Mouse (Mus musculus): ENCODE results near the gene Zfp932. TPM values are rescaled to one million over a fixed set of nuclear protein-coding genes. Genes with fewer than 3 reads are reported as not detected.
"Not testable (repeated sequence)": the region's sequence is repeated elsewhere in the genome, so short reads cannot be mapped to it uniquely, and the experiment has no call there.

The Zfp932 gene
- polyA plus RNA-seq (2016; fragmentation: Nextera tagmentation; extraction: Ambion mirVana) = 8.9 and 10.6 TPM in 2 replicates

DNA sequence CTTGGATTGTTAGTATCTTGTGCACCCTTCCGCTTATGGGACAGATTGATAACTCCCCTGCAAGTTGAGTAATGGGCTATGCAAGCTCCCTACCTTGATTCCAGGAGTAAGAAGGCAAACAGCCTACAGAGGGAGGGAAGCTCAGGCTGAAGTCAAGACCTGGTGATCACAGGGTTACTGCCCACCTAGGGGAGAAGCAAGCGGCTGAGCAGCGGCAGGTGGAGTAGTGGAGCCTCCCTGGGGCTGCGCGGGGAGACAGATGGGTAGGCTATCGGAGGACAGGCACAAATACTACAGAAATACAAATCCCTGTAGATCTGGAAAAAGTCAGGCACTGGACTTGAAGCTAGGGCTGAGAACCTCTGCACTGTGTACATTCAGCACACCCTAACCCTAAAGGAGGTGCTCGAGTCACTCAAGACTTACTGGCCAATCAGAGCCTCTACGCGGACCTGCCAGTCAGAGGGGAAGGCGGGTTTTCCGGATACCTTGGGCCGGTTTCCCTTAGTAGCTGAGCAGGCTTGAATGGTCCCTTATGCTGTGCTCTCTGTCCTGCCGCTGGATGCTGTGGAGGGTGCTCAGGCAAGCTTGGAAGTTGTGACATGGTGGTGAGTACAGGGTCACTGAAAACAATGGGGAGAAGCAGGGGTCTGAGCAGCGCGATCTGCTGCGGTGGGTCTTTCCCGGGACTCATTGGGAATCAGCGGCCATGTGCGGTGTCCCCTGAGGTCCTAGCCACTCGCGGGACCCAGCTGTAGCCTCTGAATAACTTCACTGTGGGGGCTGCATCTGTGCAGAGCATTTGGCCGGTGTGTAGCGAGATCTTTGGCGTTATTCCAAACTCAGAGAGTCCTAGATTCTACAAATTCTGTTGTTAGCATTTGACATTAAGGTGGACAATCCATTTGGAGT, at the start of gene Zfp932:
Zfp932 (plus strand) TSS at position 496 of the 912 bp plus-strand sequence.
- H3K4me1 ChIP-seq; H3K36me3 ChIP-seq; H3K4me3 ChIP-seq; H3K27me3 ChIP-seq (replicated peaks); H3K9me3 ChIP-seq (replicated peaks); H3K4me2 ChIP-seq; H3K9ac ChIP-seq; ATAC-seq; H3K27ac ChIP-seq: not testable (repeated sequence)
- WGBS (ENCODE audit: insufficient replicate concordance) = no CpG with 5 or more reads among the region's 24 CpGs

DNA sequence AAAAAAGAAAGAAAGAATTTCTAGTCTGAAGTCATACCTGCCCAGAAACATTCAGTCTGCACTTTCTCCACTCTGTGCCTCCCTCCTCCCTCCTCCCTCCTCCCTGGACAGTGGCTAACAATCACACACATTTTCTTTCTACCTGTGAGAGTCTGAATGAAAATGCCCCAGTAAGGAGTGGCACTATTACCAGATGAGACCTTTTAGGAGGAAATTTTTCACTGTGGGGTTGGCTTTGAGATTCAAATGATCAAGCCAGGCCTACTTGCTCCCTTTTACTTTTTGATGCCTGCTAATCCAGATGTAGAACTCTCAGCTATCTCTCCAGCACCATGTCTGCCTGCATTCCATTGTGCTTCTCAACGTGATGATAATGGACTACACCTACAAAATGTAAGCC, 46.0 kb upstream of the Zfp932 start:
- Histone ChIP-seq H3K9me3 (replicated peaks) (no peaks in the 10 kb centered on the region), H3K4me2 (no peak overlapping the region), H3K36me3 (no peaks in the 10 kb centered on the region), H3K27me3 (replicated peaks) (no peaks in the 10 kb centered on the region), H3K4me3 (no peak overlapping the region), H3K4me1 (no peaks in the 10 kb centered on the region), H3K9ac (no peak overlapping the region), H3K27ac (no peak overlapping the region)
- WGBS (ENCODE audit: insufficient replicate concordance) = no CpG with 5 or more reads among the region's 1 CpGs
- ATAC-seq = no peak

- not testable (repeated sequence) for ATAC-seq; H3K9me3 ChIP-seq (replicated peaks)
- no CpG with 5 or more reads among the region's 2 CpGs for WGBS (ENCODE audit: insufficient replicate concordance)
Measured at GRCm38 (mm10) chr5:109980743-109981142, 15.6 kb upstream of the Zfp932 start.

GRCm38 (mm10) chr5:109995461-109995860, 860 bp upstream of the Zfp932 start:
- no CpG with 5 or more reads among the region's 10 CpGs for WGBS (ENCODE audit: insufficient replicate concordance)

More at GRCm38 (mm10) chr5:109980743-109981142, 15.6 kb upstream of the Zfp932 start:
- not testable (repeated sequence) for H3K36me3 ChIP-seq; H3K4me2 ChIP-seq; H3K27me3 ChIP-seq (replicated peaks); H3K4me3 ChIP-seq; H3K4me1 ChIP-seq; H3K27ac ChIP-seq; H3K9ac ChIP-seq

DNA sequence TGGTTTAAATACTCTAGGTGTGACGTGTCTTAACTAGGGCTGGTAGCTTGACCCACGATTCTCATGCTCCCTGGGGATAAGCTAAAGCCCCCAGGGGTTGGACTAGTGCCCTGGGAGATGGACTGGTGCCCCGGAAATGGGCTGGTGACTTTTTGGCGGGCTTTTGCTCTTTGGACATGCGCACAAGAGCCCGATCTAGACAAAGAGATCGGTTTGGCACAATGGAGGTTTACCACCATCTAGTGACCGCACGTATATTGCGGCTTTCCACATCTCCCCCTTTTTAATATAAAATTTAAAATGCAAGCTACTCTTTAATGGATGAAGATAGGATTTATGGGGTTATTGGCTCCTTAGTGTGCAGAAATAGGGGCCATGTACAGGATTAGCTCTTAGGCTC, 19.5 kb downstream of the Zfp932 start:
- H3K4me1 ChIP-seq; H3K27me3 ChIP-seq (replicated peaks); H3K4me3 ChIP-seq; H3K4me2 ChIP-seq; H3K9ac ChIP-seq; H3K27ac ChIP-seq; H3K9me3 ChIP-seq (replicated peaks); ATAC-seq; H3K36me3 ChIP-seq: not testable (repeated sequence)
- 71% methylated on average over 10 of the region's 10 CpGs for WGBS (ENCODE audit: insufficient replicate concordance)

More at GRCm38 (mm10) chr5:109995461-109995860, 860 bp upstream of the Zfp932 start:
- not testable (repeated sequence) for H3K36me3 ChIP-seq; H3K4me2 ChIP-seq; H3K9me3 ChIP-seq (replicated peaks); H3K27ac ChIP-seq; H3K4me3 ChIP-seq; H3K4me1 ChIP-seq; H3K27me3 ChIP-seq (replicated peaks); ATAC-seq; H3K9ac ChIP-seq

DNA sequence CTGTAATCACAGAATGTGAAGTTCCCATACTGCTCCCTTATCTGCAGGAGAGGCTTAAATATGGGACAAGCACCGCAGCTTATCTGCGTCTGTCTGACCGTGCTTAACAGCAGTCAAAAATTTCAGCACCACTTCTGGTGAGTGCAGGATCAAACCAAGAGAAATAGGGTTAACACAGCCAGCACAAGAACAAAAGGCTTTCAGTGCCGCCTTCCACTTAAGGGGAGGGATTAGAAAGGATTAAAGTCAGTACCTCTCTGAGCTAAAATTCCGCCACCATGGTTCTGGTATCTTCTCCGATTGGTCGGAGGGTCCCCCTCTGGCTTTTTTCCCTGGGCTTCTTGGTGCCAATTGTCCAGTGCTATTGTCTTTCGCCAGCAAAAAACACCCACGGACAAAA, 27.0 kb downstream of the Zfp932 start:
- no peak overlapping the region for H3K27ac ChIP-seq
- ATAC-seq = peak; percentile 55
- no peaks in the 10 kb centered on the region for H3K36me3 ChIP-seq
- WGBS (ENCODE audit: insufficient replicate concordance) = 40% methylated on average over 9 of the region's 9 CpGs
- H3K4me2 ChIP-seq = peak overlapping the region; percentile 39
- no peak overlapping the region for H3K9ac ChIP-seq
- no peak overlapping the region for H3K4me3 ChIP-seq
- no peaks in the 10 kb centered on the region for H3K4me1 ChIP-seq
- H3K9me3 ChIP-seq (replicated peaks) = no peaks in the 10 kb centered on the region
- H3K27me3 ChIP-seq (replicated peaks) = no peaks in the 10 kb centered on the region

GRCm38 (mm10) chr5:110023694-110024427, 27.5 kb downstream of the Zfp932 start:
- not testable (repeated sequence) for H3K4me3 ChIP-seq; H3K27ac ChIP-seq; H3K36me3 ChIP-seq; H3K9me3 ChIP-seq (replicated peaks); H3K27me3 ChIP-seq (replicated peaks); H3K4me1 ChIP-seq; H3K9ac ChIP-seq
- peak overlapping the region; percentile 39 for H3K4me2 ChIP-seq
- ATAC-seq = peak; percentile 54; the same call in 1 of the 2 replicates
- 36% methylated on average over 8 of the region's 8 CpGs for WGBS (ENCODE audit: insufficient replicate concordance)

DNA sequence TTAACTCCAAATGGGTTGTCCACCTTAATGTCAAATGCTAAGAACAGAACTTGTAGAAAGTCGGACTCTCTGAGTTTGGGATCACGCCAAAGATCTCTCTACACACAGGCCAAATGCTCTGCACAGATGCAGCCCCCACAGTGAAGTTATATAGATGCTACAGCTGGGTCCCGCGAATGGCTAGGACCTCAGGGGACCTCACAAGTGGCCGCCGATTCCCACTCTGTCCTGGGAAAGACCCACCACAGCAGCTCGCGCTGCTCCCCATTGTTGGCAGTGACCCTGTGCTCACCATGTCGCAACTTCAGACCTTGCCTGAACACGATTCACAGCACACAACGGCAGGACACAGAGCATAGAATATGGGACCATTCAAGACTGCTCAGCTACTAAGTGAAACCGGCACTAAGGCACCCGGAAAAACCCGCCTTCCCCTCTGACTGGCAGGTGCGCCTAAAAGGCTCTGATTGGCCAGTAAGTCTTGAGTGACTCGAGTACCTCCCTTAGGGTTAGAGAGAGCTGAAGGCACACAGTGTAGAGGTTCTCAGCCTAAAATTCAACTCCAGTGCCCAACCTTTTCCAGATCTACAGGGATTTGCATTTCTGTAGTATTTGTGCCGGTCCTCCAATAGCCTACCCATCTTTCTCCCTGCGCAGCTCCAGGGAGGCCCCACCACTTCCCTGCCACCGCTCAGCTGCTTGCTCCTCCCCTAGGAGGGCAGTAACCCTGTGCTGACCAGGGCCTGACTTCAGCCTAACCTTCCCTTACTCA, 61.5 kb downstream of the Zfp932 start:
- ATAC-seq = peak; percentile 99
- peak overlapping the region; percentile 52 for H3K27ac ChIP-seq
- H3K36me3 ChIP-seq = no peaks in the 10 kb centered on the region
- no peaks in the 10 kb centered on the region for H3K27me3 ChIP-seq (replicated peaks)
- H3K4me1 ChIP-seq = peaks cover 8% of the 10 kb centered on the region
- WGBS (ENCODE audit: insufficient replicate concordance) = 1% methylated on average over 19 of the region's 19 CpGs
- H3K4me2 ChIP-seq = peak overlapping the region; percentile 73
- H3K9me3 ChIP-seq (replicated peaks) = no peaks in the 10 kb centered on the region
- H3K4me3 ChIP-seq = peak overlapping the region; percentile 75
- peak overlapping the region; percentile 77 for H3K9ac ChIP-seq

Other genes with a start within 250 kb of the Zfp932 start
- gene 4930522L14Rik, start 244.6 kb upstream of the Zfp932 start, polyA plus RNA-seq (2016; fragmentation: Nextera tagmentation; extraction: Ambion mirVana) = 4.7 and 5.5 TPM in 2 replicates
- gene Gm15446, start 73.1 kb upstream of the Zfp932 start, polyA plus RNA-seq (2016; fragmentation: Nextera tagmentation; extraction: Ambion mirVana) = 0.26 and 0.42 TPM in 2 replicates
- 2.6 and 3.0 TPM in 2 replicates for gene Gm17655, start 76.0 kb downstream of the Zfp932 start, polyA plus RNA-seq (2016; fragmentation: Nextera tagmentation; extraction: Ambion mirVana)
- 1.8 and 2.4 TPM in 2 replicates for gene Gm35315, start 97.9 kb downstream of the Zfp932 start, polyA plus RNA-seq (2016; fragmentation: Nextera tagmentation; extraction: Ambion mirVana)
- 0.57 and 0.82 TPM in 2 replicates for gene Plcxd1, start 103.4 kb downstream of the Zfp932 start, polyA plus RNA-seq (2016; fragmentation: Nextera tagmentation; extraction: Ambion mirVana)
- 13.7 and 17.5 TPM in 2 replicates for gene Gtpbp6, start 111.7 kb downstream of the Zfp932 start, polyA plus RNA-seq (2016; fragmentation: Nextera tagmentation; extraction: Ambion mirVana)
- gene Zfp605, start 113.6 kb downstream of the Zfp932 start, polyA plus RNA-seq (2016; fragmentation: Nextera tagmentation; extraction: Ambion mirVana) = 1.9 and 2.0 TPM in 2 replicates
- gene Chfr, start 139.3 kb downstream of the Zfp932 start, polyA plus RNA-seq (2016; fragmentation: Nextera tagmentation; extraction: Ambion mirVana) = 29.1 and 30.5 TPM in 2 replicates
- 13.5 and 14.0 TPM in 2 replicates for gene Golga3, start 180.2 kb downstream of the Zfp932 start, polyA plus RNA-seq (2016; fragmentation: Nextera tagmentation; extraction: Ambion mirVana)
- 20.8 and 21.6 TPM in 2 replicates for gene Ankle2, start 234.5 kb downstream of the Zfp932 start, polyA plus RNA-seq (2016; fragmentation: Nextera tagmentation; extraction: Ambion mirVana)